Mouse (Mus musculus) lung, postnatal 36 days (tissue): ENCODE data around the gene Hspa1l.
"Not testable (repeated sequence)": the region's sequence is repeated elsewhere in the genome, so short reads cannot be mapped to it uniquely, and the experiment has no call there.

ENCODE experiments used
- DNase-seq: peaks from one replicate; pipeline ENCODE4 v3.0.0; 2022; ENCODE audit warnings: mixed read lengths

Hspa1l gene

DNA sequence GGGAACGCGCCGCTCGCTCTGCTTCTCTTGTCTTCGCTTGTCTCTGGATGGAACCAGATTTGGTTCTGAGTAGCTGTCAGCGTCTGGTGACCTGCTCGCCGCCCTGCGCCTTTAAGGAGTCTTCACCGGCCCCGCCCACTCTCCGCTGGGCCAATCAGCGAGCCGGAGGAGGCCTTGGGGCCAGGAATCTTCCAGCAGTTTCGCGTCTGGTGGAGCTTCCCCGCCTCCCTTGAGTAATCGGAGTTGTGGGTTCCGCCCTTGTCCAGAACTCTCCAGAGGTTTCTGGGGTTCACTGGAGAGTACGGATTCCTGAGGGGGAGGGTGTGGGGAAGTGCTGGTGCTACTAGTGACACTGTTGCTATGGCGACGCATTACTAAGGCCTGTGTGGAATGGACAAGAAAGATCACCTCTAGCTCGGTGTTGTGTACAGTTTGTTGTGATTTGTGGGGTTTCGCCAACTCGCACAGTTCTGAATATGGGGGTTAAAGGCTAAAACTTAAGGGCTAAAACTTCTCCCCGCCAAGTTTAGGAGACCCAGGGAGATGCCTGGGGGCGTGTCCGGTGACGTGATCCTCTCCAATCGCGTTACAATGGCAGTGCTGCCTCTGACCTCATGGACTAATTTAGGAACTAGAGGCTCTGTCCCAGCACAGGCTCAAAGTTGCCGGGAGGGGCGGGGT is at the start of gene Hspa1l, which contains the start of gene Hspa1a:
Hspa1l (plus strand) TSS at position 635 of the 681 bp plus-strand sequence.
Hspa1a (minus strand) TSS at position 88 of the 681 bp plus-strand sequence.
- DNase-seq = peak; percentile 95

DNA sequence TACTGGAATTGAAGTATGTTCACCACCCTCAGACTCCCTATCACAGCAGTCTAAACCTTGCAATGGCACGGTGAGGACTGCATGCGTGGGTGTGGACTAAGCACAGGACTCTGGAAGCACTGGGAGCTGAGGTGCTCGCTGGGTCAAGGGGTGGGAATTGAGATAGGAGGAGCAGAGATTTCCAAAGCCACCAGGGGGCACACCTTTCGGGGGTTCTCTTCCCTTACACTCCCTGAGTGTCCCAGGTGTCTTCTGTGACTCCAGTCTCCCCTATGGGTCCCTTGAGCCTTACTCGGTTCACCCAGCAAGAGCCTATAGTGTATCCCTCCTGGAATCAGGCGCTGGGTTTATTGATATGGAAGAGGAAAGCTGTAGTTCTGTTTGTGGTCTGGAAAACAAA is 49.6 kb upstream of the Hspa1l start:
- DNase-seq = no peak

DNA sequence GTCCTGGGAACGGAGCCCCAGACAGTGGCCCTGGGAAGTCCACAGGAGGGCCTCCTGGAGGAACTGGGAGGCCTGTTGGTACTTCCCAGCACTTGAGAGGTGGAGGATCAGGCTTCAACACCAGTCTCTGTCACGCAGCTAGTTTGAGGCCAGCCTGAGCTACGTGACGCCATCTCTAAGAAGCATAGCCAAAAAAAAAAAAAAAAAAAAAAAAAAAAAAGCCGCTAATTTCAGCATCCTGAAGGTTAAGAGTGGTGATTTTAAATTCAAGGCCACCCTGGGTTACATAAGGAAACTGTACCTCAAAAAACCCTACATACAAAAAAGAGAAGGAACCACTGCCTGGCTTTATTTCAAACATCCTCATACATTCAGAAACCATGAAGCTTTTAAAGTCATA is 48.2 kb upstream of the Hspa1l start:
- DNase-seq = no peak

DNA sequence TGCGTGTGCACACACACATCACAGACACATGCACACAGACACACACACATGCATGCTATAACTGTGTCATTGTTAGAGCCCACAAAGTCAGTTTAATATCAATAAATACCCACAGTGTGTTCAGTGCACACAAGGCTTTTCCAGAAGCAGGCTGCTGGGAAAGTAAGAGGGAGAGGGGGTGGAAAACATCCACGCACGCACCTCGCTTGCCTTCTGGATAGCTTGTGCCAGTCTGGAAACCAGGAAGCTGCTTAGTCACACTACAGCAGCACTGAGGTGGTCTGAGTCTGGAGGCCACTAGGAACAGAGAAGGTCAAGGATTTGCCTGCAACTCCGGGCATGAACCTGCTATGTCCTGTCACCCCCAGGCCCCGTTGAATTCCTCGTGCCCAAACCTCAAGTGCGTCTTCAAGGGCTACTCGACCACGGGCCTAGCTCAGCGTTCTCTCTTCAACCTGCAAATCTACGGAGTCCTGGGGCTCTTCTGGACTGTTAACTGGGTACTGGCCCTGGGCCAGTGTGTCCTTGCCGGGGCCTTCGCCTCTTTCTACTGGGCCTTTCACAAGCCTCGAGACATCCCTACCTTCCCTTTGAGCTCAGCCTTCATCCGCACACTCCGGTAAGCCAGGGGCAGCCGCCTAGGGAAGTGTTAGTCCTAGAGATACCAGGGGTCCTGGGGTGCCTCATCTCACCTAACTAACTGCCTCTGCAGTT is 45.0 kb upstream of the Hspa1l start:
- DNase-seq = peak; percentile 36

DNA sequence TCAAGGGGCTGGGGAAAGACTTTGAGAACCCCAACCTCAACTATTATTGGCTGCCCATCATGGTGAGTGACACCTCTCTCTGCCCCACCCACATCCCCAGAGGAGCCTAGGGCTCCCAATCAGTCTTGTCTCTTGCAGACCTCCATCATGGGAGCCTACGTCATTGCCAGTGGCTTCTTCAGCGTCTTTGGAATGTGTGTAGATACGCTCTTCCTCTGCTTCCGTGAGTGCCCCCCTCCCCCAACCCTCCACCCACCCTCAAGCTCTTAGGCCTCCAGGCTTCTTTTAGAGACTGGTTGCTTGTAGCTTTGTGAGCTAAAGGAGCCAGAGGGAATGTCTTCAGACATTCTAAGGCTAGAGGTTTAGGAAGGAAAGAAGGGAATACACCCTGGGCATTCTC is 43.7 kb upstream of the Hspa1l start:
- no peak for DNase-seq

DNA sequence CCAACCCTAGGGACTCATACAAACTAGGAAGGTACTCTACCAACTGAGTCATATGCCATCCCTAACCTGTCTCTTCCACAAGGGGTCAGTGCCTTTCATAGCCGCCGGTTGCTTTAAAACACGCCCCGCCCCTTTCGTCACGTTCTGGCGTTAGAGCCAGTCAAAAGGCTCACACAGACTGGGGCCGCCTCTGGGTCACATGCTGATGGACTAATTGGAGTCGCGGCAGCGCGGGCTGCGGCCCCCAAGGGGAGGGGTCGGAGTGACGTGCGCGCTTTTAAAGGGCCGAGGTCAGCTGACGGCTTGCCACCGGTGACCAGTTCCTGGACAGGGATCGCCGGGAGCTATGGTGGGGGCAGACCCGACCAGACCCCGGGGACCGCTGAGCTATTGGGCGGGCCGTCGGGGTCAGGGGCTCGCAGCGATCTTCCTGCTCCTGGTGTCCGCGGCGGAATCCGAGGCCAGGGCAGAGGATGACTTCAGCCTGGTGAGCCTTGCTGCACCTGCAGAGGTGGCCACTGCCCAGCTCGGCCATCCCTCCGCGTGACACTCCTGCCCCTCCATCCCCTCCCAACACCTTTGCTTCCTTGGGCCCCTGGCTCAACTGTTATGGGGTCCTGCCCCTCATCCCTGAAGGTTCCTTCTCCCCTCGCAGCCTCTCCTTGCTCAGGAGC is 41.3 kb upstream of the Hspa1l start, which contains the start of gene Neu1:
Neu1 (plus strand) TSS at position 193 of the 674 bp plus-strand sequence.
- peak; percentile 100 for DNase-seq

DNA sequence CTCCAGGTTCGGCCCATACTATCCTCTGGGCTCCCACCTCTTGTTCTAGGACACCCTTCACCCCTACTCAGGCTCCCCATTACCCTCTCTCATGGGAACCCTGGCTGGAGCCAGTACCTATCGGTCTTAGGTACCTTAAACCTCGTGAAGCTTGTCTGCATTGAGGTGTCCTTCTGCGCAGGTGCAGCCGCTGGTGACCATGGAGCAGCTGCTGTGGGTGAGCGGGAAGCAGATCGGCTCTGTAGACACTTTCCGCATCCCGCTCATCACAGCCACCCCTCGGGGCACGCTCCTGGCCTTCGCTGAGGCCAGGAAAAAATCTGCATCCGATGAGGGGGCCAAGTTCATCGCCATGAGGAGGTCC is 40.8 kb upstream of the Hspa1l start:
- peak; percentile 36 for DNase-seq

DNA sequence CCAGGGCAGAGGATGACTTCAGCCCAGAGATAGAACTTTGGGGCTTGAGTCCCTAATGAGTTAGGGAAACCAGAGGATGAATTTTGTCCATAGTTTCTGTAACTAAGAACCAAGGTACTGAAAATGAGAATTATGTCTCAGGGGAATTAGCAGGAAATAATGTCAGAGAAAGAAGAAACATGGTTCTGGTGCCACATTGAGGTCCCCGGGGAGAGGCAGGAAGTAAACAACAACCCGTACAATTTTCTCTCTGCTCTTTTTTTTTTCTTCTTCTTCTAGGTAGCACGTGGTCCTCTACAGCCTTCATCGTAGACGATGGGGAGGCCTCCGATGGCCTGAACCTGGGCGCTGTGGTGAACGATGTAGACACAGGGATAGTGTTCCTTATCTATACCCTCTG is 40.2 kb upstream of the Hspa1l start:
- DNase-seq = no peak

DNA sequence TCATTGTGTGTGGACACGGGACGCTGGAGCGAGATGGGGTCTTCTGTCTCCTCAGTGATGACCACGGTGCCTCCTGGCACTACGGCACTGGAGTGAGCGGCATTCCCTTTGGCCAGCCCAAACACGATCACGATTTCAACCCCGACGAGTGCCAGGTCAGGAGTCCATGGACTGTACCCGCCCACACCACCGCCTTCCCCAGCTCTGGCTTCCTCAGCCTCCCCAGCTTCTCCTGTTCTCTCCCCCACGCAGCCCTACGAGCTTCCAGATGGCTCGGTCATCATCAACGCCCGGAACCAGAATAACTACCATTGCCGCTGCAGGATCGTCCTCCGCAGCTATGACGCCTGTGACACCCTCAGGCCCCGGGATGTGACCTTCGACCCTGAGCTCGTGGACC is 38.5 kb upstream of the Hspa1l start:
- no peak for DNase-seq

DNA sequence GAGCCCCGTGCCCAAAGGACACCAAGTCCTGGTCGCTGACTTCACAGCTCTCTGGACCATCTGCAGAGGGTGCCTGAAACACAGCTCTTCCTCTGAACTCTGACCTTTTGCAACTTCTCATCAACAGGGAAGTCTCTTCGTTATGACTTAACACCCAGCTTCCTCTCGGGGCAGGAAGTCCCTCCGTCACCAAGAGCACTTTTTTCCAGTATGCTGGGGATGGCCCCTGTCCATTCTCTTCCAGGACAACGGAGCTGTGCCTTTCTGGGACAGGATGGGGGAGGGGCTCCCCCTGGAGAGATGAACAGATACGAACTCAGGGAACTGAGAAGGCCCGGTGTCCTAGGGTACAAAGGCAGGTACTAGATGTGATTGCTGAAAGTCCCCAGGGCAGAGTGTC is 37.7 kb upstream of the Hspa1l start:
- DNase-seq = peak; percentile 40

DNA sequence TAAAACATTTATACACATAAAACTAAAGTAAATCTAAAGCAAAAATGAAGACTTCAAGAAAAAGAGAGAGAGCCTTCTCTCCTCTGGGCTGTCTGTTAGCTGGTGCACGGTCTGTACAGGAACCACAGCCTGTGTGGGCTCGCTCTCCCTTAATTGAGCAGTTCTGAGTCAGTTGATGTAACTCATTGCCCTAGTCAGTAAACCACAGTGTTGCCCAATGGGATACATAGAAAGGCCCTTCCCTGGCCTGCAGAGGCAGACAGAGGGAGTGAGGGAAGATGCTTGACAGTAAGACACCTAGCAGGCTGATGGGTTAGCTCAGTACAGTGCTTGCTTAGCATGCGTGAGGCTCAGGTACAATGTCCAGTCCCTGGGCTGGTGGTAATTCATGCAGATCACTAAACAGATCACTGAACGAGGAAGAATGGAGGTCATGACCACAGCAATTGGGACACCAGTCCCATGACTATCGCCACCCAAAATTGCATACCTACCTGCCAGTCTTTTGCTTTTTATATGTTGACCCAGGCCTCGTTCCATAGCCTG is 34.5 kb upstream of the Hspa1l start:
- peak; percentile 43 for DNase-seq

DNA sequence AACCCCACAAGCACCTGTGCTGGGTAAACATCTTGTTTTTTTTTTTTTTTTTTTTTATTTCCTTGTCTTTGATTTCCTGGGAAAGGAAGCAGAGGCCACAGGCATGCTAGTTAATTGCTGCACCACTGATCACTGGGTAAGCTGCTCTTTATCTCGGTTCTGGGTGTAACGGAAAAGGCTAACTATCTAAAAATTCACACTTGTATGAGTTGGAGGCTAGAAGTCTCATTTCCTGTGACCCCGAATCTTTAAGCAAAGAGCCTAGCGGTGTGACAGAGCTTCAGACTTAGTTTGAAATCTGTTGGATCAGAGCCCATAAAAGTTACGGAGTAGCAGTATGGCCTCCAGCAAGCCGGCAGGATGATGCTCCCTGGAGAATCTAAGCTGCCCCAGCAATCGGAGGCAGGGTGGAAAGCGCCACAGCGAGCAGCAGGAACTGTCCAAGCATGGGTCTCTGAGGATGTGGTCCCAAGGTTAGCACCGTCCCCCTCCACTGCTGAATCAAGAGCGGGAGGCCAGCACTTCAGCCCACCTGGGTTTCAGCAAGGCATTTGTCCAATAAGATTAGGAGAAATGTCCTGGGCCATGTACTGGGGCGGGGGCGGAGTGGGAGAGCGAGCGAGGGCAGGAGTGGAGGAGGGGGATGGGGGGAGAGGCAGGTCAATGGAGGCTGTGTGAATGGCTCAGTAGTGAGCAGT is 31.0 kb upstream of the Hspa1l start:
- DNase-seq = no peak

DNA sequence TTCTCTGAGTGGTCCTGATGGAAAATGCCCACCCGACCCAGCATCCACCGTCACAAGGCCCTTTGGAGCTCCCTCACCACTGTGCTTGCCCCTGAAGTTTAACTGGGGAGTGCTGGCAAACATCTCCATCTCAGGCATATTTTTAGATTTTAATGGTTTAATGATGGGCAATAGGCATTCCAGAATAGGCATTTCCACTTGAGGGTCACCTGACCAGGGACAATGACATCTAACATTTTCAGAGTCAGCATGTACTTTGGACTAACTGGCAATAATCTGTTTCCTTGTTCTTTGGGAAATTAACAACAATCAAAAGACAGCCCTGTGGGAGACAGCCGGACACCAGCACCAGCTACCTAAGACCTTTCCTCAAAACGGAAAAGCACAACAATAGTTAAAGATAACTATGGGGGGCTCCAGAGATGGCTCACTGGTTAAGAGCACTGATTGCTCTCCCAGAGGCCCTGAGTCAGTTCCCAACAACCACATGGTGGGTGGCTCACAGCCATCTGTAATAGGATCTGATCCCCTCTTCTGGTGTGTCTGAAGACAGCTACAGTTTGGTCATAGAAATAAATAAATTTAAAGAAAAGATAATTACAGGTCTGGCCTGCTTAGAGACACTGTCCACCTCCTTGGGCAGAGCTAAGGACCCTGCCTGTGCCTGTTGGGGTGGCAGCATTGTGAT is 29.2 kb upstream of the Hspa1l start:
- no peak for DNase-seq

DNA sequence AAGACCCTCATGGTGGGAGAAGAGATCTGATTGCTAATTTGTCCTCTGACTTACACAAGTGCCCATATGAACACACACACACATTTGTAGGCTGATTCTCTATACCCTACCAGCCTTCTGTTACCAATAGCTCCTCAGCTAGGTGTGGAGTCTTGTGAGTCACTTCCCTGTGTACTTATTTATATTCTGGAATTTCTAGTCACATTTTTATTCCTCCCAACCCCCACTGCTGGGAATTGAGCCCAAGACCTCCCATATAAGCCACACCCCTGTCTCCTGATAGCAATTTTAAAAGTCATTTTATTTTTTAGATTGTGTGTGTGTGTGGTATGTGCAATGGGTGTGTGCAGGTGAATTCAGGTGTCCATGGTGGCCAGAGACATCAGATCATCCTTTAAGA is 28.1 kb upstream of the Hspa1l start:
- DNase-seq = peak; percentile 37

DNA sequence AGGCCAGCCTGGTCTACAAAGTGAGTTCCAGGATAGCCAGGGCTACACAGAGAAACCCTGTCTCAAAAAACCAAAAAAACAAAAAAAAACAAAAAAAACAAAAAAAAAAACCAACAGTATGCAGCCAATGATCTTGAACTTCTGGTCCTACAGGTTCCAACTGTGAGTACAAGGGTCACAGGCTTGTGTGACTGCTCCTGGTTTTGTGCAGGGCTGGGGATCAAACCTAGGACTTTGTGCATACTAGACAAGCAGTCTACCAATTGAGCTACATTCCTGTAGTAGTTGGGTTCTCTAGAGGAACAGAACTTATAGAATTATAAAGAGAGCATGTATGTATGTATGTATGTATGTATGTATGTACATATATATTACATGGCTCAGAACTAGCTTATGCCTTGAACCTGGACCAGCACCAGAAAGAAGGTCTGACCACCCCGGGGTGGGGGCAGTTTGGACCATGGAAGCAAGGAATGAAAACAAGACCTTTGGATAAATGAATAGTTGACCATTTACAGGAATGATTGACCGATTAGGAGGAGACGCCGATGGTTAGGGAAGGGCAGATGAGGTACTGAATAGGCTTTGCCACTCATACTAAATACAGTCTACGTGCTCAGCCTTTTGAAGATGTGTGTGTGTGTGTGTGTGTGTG is 25.9 kb upstream of the Hspa1l start:
- no peak for DNase-seq

DNA sequence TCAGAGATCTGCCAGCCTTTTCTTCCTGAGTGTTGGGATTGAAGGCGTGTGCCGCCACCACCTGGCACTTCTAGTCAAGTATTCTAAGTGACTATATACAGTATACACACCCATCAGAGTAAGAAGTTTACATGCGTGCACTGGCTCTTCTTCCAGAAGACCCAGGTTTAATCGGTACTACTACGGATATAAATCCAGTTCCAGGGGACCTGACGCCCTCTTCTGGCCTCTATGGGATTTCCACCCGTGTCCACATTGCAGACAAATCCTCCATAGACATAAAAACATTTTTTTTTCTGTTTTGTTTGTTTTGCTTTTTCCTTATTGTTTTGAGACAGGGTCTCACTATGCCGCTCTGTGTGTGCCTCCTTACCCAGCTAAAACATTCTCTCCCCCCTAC is 24.9 kb upstream of the Hspa1l start:
- DNase-seq = peak; percentile 56

DNA sequence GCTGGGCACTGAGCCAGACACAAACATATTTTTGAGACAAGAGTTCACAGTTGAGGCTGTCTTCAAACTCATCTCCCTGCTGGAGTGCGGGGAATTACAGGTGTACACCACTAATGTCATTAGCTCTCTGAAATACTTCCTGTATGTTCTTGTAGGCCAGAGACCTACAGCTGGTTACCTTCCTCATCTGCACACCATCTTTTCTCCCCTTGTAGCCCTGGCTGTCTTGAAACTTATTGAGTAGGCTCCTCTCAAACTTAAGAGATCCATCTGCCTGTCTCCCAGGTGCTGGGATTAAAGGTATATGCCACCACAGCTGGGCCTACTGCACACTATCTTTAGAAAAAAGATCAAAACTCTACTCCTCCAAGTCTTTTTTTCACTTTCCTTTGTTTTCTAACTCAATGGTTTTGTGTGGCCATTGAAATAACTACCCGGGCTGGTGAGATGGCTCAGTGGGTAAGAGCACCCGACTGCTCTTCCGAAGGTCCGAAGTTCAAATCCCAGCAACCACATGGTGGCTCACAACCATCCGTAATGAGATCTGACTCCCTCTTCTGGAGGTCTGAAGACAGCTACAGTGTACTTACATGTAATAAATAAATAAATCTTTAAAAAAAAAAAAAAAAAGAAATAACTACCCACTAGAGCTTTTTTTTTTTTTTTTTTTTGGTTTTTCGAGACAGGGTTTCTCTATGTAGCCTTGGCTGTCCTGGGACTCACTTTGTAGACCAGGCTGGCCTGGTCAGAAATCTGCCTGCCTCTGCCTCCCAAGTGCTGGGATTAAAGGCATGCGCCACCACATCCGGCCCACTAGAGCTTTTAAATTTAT is 23.6 kb upstream of the Hspa1l start:
- DNase-seq = not testable (repeated sequence)

DNA sequence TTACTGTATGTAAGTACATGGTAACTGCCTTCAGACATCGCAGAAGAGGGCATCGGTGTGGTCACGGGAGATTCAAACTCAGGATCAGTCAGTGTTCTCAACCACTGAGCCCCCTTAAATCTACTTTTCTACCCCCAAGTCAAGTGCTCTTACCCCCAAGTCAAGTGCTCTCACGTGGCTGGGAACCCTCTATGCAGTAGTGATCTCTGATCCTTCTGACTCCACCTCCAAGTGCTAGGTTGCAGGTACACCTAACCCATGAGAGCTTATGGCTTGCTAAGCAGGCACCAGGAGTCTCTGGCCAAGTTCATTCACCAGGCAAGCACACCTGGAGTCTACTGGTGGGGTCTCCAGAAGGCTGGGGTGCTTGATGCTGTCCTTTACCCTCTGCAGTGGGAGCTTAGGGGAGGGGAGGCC is 22.9 kb upstream of the Hspa1l start:
- DNase-seq = no peak

DNA sequence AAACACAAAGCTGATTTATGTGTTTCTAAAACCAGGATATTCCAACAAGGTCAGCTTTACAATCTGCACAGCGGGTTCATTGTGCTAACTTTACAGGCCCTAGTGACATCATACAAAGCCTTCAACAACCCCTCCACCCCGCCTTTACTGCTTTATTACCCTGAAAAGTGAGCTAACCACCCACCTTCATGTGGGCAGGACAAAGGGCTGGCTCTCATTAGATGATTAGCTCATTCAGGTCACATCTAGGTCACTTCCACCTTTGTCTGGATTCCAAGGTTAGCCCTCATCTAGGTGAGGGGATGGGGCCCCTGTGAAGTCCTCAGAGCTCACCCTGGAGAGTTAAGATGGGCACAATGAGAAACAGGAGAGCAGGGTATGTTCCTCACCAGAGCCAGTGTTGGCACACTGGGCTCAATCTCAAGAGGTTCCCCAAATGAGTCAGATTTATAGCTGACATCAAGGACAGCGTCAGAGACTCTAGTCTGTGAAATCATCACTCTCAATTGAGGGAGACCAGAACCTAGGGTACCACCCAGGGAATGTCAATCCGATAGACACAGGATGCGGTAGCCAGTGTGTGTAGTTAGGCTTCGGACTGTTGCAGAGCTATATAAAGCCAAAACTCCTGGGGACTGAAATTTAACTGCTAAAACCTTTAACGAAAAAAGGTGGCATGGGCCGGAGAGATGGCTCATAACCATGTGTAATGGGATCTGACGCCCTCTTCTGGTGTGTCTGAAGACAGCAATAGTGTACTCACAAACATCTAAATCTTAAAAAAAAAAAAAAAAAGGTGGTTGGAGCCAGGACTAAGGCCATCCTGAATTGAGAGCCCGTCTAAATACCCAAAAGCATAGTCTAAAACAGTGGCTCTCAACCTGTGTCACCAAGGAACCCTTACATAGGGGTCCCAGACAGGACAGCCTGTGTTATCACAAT is 21.7 kb upstream of the Hspa1l start:
- no peak for DNase-seq
